Mouse (Mus musculus) E14TG2a.4 (cell line): ENCODE data around the gene Tmtc4.

Experiments
- H3K27me3 ChIP-seq: 2 replicates; pipeline ENCODE4 v1.6.1; 2014; ENCODE audit warnings: low read length, control low read depth; ENCODE audit not compliant: insufficient read depth
- H3K36me3 ChIP-seq: 2 replicates; pipeline ENCODE4 v1.6.1; 2014; ENCODE audit warnings: low read length, control low read depth; ENCODE audit not compliant: insufficient read depth
- H3K4me1 ChIP-seq: replicated peaks from 2 replicates; pipeline ENCODE4 v1.6.1; 2014; ENCODE audit warnings: low read depth, low read length, control low read depth
- H3K4me3 ChIP-seq: replicated peaks from 2 replicates; pipeline ENCODE4 v1.5.1; 2014; ENCODE audit warnings: mild to moderate bottlenecking, low read length
- H3K9me3 ChIP-seq: 2 replicates; pipeline ENCODE4 v1.6.1; 2014; ENCODE audit warnings: low read length, control low read depth
- CTCF ChIP-seq: conservative IDR thresholded peaks from 2 replicates; pipeline ENCODE4 v1.5.1; 2014; ENCODE audit warnings: low read length
- NANOG ChIP-seq: IDR thresholded peaks from 2 replicates; pipeline ENCODE4 v1.6.1; 2014; ENCODE audit warnings: borderline replicate concordance, low read length, mixed read lengths
- POU5F1 ChIP-seq: IDR thresholded peaks from 2 replicates; pipeline ENCODE4 v1.6.1; 2014; ENCODE audit warnings: low read length, borderline replicate concordance

Tmtc4 gene

DNA sequence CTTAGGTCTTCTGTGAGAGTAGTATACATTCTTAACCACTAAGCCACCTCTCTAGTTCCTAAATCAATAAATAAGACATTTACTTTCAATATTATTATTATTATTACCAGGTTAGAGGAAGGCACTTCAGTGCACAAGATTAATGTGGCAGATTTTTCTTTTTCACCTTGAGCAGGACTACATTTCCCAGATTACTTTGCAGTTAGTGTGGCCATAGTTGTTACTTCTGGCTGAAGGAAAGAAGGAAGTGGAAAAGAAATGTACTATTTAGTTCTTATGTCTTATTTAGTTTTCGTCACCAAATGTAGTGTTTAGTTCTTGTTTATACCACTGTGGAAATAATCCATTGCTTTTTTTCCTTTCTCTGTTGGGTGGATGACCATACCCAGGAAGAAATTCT, 19.9 kb upstream of the Tmtc4 start:
- Histone ChIP-seq H3K4me3 (no peak overlapping the region), H3K4me1 (0 out of 2 replicates have a peak, but pooled peaks cover 3% of the 10 kb centered on the region), H3K27me3 (no peaks in the 10 kb centered on the region), H3K9me3 (no peaks in the 10 kb centered on the region), H3K36me3 (no peaks in the 10 kb centered on the region)
- TF ChIP-seq NANOG (no peak), CTCF (no peak), POU5F1 (no peak)

DNA sequence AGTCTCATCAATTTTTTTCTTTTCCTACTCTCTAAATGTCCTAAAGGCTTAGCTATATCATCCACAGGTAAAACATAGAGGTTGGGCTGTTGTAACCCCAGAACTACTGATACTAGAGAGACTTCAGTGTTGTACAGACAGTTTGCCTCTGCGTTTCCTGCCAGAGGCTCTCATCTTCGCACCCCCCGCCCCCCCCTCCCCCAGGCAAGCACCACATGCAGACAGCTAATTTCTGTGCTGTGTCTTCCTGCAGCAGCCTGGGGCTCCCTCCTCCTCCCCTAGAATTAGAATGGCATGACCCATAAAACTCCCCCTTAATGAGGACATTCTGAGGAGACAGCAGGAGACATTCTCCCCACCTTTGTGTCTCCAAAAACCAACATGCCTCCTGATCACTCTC, 17.6 kb upstream of the Tmtc4 start:
- Histone ChIP-seq H3K9me3 (no peaks in the 10 kb centered on the region), H3K36me3 (no peaks in the 10 kb centered on the region), H3K27me3 (no peaks in the 10 kb centered on the region), H3K4me3 (no peak overlapping the region), H3K4me1 (0 out of 2 replicates have a peak, but pooled peaks cover 3% of the 10 kb centered on the region)
- no peak for TF ChIP-seq POU5F1
- TF ChIP-seq NANOG, result no peak
- no peak for TF ChIP-seq CTCF

DNA sequence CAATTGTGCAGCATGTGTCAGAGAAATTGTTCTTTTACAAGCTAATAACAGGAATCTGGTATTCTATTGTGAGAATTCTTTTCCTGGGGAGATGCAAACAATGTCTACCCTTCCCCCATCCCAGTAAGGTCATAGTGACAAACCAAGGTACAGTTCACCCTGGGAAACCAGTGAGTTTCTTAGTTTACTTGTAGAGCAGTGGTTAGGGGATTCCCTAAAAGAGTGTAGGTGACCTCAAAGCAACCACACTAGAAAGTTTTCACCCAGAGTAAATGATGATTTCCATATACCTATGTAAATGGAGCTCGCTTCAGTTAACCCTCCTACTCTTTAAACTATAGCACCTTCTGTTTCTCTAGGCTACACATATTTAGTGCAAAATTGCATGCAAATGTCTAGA, 13.6 kb upstream of the Tmtc4 start:
- 0 out of 2 replicates have a peak, but pooled peaks cover 3% of the 10 kb centered on the region for H3K4me1 ChIP-seq
- no peak overlapping the region for H3K4me3 ChIP-seq
- no peaks in the 10 kb centered on the region for H3K9me3 ChIP-seq
- TF ChIP-seq NANOG, result no peak
- TF ChIP-seq CTCF, result no peak
- no peak for TF ChIP-seq POU5F1
- H3K27me3 ChIP-seq, result peaks cover 9% of the 10 kb centered on the region; the same call in 1 of the 2 replicates
- no peaks in the 10 kb centered on the region for H3K36me3 ChIP-seq

DNA sequence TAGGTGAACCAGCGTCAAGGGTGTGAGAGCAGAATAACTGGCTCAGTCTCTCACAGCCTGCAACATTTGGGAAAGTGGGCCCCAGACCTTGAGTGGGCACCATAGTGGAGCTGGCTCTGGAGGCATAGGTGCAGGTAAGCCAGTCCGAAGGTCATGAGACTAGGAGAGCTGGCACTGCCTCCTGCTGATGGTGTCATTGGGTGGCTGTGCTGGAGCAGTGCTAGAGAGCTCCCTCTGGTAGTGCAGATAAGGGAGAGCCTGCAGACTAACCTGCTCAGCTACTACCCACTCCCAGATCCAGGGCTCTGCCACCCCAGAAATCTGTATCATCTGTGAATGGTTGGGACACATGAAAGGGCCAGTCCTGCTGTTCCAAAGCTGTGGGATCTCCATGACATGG, 10.1 kb upstream of the Tmtc4 start:
- TF ChIP-seq CTCF (no peak), NANOG (no peak), POU5F1 (no peak)
- Histone ChIP-seq H3K36me3 (no peaks in the 10 kb centered on the region), H3K4me3 (no peak overlapping the region)

DNA sequence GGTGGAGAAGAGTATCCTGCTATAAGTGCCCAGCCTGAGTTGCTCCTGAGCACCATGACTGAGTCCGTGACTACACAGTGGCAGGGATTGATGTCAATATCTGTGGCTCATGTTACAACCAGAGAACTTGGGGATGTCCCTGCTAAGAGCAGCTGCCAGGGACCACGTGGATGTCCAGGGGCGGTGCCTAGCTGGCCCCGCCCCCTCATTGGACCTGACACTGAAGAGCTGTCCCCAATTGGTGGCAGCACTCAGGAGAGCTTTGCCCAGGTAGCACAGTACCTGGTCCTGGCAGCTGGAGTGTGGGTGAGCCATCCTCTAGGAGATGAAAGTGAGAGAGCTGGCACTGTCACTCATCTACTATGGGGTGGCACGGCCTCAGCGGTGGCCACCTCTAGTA, 9.1 kb upstream of the Tmtc4 start:
- no peak for TF ChIP-seq CTCF
- no peak for TF ChIP-seq NANOG
- no peak for TF ChIP-seq POU5F1
- Histone ChIP-seq H3K27me3 (peaks cover 16% of the 10 kb centered on the region), H3K4me1 (no peaks in the 10 kb centered on the region), H3K36me3 (no peaks in the 10 kb centered on the region), H3K4me3 (no peak overlapping the region), H3K9me3 (no peaks in the 10 kb centered on the region)

More for the DNA sequence above, 10.1 kb upstream of the Tmtc4 start:
- Histone ChIP-seq H3K27me3 (peaks cover 9% of the 10 kb centered on the region; the same call in 1 of the 2 replicates), H3K4me1 (no peaks in the 10 kb centered on the region), H3K9me3 (no peaks in the 10 kb centered on the region)

DNA sequence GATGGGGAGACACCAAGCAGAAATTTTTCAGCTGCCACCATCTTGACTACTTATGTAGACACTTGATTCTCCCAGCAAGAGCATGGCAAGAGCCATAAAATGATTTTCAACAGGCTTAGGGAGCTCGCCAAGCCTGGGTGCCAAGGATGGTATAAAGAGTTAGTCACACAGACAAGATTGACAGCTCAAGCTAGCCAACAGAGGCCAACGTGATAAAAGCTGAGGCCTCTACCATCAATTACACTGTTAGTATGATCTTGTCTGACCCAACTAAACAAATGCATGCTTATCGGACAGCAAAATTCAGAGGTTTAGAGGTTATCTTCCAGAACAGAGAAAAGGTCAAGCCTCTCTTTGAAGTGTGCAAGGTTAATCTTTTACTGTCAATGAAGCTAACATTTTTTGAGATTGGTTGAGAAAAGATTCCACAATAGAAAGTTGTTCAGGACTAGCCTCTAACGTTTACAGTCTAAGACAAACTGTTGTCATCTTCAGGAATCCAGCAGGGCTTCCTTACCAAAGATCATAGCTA, 6.8 kb upstream of the Tmtc4 start:
- no peak for TF ChIP-seq CTCF
- TF ChIP-seq NANOG, result no peak
- TF ChIP-seq POU5F1, result no peak
- H3K27me3 ChIP-seq, result peaks cover 16% of the 10 kb centered on the region
- H3K4me1 ChIP-seq, result no peaks in the 10 kb centered on the region
- no peaks in the 10 kb centered on the region for H3K9me3 ChIP-seq
- H3K36me3 ChIP-seq, result no peaks in the 10 kb centered on the region
- H3K4me3 ChIP-seq, result no peak overlapping the region

DNA sequence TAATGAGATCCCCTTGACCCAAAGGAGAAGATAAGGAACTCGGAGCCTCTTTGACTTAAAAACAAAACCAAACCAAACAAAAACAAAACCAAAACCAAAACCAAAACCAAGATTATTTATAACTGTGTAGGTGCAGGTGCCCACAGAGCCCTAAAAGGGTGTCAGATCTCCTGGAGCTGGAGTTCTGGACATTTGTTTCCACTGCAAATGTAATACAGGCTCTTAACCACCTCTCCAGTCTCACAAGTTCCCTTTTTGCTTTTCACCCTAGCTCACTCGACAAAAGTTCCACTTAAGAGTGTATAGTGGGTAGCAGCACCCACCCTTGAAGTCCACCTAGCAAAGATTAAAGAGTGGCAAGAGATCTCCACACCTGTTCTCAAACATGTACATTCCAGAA, 2.6 kb upstream of the Tmtc4 start:
- Histone ChIP-seq H3K27me3 (peaks cover 14% of the 10 kb centered on the region), H3K4me1 (peaks cover 16% of the 10 kb centered on the region), H3K4me3 (no peak overlapping the region), H3K9me3 (no peaks in the 10 kb centered on the region), H3K36me3 (no peaks in the 10 kb centered on the region)
- no peak for TF ChIP-seq NANOG
- TF ChIP-seq CTCF, result no peak
- no peak for TF ChIP-seq POU5F1

DNA sequence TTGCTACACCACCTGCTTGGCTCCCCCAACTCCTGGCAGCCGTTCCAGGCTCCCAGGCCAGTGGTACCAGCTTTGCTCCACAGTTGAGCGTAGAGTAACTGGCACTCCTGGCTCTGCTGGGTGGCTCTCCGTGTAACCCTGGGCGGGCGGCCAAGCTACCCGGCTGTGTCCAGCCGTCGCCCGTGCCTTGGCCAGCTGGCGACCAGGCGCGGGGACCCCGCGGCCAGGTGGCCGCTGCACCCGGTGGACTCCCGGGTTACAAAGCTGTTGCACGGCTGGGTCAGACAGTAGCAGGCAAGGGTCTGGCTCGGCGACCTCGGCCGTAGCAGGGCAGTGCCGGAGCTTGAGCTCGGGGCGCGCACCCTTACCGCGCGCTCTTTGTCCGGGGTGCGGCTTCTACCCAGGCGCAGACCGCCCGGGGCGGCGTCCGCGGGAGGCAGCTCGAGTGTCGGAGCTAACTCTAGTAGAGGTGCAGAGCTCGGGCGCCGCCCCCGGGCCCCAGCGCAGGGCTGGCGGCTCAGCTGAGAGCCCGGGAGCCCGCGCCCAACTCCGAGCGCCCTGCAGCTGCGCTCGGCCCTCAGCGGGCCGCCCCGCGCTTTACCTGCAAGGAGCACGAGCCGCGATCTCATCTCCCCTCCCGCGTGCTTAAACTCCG, 1.1 kb downstream of the Tmtc4 start:
- Histone ChIP-seq H3K27me3 (peaks cover 13% of the 10 kb centered on the region), H3K9me3 (no peaks in the 10 kb centered on the region), H3K4me3 (peak overlapping the region; percentile 88), H3K4me1 (peaks cover 25% of the 10 kb centered on the region), H3K36me3 (no peaks in the 10 kb centered on the region)
- TF ChIP-seq CTCF, result no peak
- no peak for TF ChIP-seq NANOG
- no peak for TF ChIP-seq POU5F1
